Mouse (Mus musculus) CD4-positive, CD25-positive, alpha-beta regulatory T cell, adult 4 months (primary cell): ENCODE data around the gene Alkbh7. TPM values are rescaled to one million over a fixed set of nuclear protein-coding genes. Genes with fewer than 3 reads are reported as not detected.
A peak's percentile ranks its signal among the peaks of the same experiment; 100 is the strongest.

Experiments used
- ATAC-seq: one replicate; pipeline ENCODE4 v1.8.0; 2017
- polyA plus RNA-seq, 2 experiments: library from polyadenylated mRNA; unstranded; fragments of 100-300 nt; shearing (Covaris generic); gene quantifications; one replicate each; pipeline ENCODE4 v1.2.1; 2017

Gene Alkbh7
- polyA plus RNA-seq, 2 experiments from 2014 or later = 21.6 to 25.1 TPM

DNA sequence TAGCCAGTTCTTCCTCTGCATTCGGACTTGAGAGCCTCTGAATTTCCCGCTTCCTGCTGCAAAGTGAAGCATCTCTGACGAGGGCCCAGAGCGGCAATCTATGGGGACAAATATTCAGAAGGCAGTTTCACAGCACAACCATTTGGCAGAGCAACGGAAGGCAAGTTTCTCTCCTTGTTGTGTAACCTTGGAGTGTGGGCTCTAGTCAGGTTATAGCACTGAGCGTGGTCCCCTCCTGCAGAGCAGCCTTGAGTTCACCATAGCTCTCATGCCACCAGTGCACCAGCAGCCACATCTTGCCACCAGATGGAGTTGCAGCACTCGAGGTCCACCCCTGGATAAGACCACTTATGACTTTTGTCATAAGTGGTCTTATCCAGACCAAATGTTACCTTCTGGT, 8.7 kb upstream of the Alkbh7 start:
- no peak for ATAC-seq

DNA sequence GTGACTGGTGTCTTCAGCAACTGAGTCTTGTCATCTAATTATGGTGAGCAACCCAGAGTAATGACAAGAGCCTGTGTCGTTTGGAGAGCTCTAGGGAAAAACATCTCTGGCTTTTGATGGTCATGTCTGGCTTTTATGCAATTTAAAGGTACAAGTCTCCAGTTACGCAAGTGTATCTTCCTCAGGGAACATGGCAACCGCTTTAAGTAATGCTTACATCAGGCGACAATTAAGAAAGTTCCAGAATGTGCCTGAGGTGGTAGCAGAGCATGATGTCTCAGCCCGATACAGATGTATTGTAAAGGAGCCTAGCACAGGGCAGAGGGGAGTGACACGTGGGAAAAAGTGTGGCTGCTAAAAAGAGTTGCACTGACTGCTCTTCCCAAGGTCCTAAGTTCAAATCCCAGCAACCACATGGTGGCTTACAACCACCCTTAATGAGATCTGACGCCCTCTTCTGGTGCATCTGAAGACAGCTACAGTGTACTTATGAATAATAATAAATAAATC, 8.2 kb upstream of the Alkbh7 start:
- ATAC-seq = no peak

DNA sequence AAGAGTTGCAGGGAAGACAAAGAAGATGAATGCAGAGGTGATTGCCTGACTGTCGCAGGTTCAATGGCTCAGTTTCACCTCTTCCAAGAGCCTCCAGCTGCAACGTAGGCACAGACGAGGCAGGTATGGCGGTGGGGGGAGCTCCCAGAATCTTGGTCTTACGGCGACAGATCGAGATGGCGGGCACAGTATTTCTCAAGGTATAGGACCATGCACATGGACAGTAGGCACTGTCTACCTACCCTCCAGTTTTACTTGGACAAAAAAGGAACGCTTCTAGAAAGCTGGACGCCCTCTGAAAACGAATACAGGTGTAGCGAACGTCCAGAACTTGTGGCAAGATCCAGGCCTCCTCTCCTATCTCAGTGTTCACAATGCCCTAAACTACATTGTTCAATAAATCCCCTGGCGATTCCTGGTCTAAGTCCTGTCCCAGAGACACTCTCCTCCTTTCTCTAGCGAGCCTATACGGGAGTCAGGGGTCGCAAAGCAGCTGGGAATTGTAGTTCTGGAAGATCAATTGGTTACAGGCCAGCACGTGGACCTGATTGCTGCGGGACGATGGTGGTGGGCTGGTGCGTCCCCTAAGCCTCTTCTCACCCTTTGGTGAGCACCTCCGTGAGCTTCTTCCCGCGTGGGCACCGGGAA, 7.5 kb upstream of the Alkbh7 start:
- ATAC-seq = peak; percentile 71

DNA sequence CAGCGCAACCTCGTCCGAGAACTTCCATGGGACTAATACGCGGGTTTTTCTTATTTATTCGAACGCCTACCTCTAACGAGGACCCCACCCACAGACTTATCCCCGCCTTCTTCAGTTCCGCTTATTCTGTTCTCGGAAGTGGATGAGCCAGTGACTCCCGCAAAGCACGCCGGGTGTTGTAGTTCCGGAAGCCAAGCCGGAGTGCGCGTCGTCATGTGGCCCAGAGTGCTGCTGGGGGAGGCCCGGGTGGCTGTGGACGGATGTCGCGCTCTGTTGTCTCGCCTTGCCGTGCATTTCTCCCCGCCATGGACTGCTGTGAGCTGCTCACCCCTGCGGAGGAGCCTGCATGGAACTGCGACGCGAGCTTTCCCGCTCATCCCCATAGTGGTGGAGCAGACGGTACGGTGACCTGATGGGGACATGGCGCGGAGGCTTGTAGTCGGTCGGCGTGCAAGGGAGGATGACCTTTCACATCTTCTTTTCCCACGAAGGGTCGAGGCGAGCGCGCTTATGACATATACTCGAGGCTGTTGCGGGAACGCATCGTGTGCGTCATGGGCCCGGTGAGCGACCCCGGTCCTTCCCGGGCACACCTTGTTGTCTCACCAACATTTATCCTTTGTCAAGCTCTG, 6.9 kb upstream of the Alkbh7 start, which contains the start of gene Clpp:
Clpp (plus strand) TSS at position 191 of the 632 bp plus-strand sequence.
- ATAC-seq = peak; percentile 99

DNA sequence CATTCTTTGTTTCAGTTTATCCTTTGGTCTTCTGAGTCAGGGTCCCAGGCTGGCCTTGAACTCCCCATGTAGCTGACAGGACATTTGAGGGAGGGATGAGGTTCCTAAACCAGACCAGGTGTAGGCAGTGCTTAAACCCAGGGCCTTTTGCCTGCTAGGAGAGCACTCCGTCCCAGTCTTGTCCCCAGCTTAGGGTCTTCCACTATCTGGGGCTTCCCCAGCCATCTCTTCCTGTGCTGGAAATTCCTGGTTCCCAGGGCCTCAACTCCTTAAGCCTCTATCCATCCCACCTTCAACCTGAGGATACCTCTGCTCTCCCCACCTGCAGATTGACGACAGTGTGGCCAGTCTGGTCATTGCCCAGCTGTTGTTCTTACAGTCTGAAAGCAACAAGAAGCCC, 6.2 kb upstream of the Alkbh7 start:
- no peak for ATAC-seq

DNA sequence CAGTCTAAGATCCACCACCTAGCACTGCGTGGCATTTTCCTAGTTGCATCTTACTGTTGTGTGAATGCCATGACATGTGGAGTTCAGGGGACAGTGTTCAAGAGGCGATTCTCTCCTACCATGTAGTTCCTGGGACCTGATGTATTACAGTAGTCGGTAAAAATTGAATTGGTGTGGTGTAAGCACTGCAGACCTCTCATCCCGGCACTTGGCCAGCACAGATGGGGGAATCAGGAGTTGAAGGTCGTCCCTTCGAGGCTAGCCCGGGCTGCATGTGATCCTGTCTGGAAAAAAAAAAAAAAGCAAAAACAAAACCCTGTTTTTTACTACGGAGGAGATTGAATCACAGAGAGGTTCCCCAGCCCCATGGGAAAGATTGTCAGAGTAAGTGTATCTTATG, 2.1 kb upstream of the Alkbh7 start:
- no peak for ATAC-seq

DNA sequence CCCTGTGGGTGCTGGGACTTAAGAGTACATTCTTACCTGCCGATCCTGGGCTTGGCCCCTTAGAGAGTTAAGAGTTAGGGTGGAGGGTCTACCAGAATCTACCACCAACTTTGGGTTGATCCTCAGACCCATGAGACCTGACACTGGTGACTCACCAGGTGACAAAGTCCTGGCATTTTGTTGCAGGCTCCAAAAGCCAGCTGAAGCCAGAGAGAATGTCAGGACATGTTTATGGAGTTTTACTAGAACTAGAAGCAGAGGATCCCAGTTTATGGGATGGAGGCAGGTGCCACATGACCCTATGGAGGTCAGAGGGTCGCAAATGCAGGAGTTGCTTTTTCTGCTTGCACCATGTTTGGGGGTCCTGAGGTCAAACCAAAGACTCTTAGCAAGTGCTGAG, 633 bp upstream of the Alkbh7 start:
- ATAC-seq = no peak

DNA sequence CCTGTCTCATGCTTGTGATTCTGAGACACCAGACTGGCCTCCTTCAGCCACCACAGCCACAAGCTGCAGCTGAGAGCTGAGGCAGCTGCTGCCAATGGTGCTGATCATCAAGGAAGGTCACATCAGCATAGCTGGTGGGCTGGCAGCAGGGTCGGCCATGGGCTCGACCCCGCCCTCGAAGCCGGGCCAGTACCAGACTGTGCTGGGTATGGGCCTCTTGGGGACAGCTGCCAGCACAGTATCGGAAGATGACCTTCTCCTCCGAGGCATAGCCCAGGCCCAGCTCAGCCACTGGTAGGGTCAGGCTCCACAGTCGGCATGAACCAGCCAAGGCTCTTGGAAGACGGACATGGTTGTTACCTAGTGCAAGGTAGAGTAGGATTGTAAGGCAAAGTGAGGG, 2.3 kb downstream of the Alkbh7 start:
- ATAC-seq = no peak

DNA sequence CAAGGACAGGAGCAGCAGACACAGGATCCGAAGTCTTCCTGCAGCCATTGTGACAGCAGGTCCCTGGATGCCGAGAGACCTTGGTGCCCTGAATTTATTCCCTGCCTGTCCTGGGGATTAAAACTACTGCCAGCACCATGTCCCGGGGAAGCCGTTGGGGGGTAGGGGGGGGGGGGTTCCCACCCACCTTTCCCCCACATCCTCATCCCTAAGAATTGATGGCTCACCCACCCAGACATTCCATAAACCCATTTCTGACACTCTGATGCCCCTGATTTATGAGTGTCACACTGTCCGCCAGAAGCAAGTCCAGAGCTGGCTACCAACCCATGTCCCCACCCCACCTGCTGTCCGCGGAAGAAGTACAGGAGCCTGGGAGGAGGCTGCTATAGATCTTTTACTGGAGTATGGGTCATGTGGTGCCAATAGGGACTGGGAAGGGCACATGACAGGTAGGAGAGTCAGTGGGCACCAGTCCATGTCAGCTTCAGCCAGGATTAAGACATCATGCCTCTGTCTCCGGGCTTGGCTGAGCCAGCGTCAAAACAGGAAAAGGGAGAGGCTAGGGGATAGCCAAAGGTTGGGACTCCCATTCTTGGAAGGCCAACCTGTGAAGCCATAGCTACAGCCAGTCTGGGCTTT, 3.0 kb downstream of the Alkbh7 start, which contains the start of gene Pspn:
Pspn (minus strand) TSS at position 51 of the 642 bp plus-strand sequence.
- no peak for ATAC-seq

DNA sequence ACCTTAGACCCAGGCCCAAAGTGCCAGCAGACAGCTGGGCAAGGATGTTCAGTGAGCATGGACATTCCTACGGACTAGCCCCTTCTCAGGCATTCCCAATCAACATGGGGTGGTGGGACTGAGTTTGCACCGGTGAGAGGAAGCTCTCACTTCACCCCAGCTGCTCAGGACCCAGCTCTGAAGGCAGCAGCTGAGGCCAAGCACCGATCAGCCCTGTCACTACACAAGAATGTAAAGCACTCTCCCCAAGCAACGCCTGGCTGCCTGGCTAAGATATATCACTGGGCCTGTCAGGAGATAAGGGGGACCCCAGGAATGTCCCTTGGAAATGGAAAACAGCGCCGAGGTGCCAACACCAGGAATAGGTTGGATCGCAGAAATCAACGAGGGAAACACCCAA, 4.1 kb downstream of the Alkbh7 start:
- ATAC-seq = no peak

DNA sequence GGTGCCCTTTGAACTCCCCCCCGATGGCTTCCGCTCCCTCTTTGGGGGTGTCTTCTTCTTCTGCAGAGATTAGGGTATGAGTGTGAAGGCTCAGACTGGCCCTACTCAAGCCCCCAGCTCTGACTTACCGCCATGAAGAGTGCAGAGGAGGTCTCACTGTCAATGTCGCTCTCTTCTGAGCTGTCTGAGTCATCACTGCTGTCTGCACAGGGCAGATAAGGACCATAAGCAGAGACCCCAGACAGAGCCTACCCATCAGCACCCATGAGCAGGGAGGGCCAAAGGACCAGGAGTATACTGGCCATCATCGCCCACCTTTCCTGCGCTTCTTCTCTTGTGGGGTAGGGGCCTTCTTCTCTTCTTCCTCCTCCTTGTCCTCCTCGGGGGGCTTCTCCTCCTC, 6.9 kb downstream of the Alkbh7 start:
- ATAC-seq = no peak

DNA sequence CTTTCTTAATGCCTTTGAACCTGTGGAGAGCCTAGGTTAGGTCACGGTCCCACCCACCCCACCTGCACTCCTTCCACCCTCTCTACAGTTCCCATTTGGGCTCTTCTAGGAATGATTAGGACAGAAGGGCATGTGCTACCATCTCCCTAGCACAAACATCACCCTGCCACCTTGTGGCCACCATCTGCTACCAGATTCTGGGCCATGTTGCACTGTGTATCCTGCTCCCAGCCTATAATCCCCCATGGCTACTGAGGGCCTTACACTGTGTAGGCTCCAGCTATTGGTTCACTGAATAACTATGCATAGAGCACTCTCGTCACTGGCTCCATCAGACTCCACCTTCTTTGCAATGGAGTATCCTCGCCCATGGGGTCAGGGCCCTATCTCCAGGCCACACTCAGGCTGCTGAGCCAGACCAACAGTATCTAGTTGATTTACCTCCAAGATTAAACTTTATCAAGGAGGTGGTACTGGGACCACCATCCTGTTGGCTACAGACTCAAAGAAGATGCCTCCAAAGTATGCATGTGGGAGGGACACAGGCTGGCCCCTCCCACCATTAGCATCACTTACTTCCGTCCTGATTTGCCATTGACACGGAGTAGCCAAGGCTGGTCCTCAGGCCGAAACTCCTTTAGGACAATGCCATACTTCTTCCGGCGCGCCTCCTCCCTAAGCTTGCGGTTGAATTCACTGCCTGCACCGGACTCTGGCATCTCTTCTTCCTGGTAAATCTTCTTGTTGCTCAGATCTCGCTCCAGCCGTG, 10.2 kb downstream of the Alkbh7 start:
- no peak for ATAC-seq

DNA sequence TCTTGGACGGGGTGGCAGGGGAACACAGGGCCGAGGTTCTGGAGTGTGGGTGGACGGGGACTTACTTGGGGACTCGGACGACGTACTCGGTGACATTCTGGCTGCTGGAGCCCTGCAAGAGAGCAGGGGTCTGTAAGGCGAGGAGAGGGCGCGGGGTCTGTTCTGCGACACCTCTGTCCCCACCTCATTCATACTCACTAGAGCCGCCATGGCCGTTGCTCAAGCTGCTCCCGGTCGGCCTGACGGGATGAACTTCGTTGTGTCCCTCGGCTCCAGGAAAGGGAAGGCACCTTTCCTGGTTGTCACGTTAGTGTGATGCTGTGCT, 13.7 kb downstream of the Alkbh7 start:
- ATAC-seq = peak; percentile 45

DNA sequence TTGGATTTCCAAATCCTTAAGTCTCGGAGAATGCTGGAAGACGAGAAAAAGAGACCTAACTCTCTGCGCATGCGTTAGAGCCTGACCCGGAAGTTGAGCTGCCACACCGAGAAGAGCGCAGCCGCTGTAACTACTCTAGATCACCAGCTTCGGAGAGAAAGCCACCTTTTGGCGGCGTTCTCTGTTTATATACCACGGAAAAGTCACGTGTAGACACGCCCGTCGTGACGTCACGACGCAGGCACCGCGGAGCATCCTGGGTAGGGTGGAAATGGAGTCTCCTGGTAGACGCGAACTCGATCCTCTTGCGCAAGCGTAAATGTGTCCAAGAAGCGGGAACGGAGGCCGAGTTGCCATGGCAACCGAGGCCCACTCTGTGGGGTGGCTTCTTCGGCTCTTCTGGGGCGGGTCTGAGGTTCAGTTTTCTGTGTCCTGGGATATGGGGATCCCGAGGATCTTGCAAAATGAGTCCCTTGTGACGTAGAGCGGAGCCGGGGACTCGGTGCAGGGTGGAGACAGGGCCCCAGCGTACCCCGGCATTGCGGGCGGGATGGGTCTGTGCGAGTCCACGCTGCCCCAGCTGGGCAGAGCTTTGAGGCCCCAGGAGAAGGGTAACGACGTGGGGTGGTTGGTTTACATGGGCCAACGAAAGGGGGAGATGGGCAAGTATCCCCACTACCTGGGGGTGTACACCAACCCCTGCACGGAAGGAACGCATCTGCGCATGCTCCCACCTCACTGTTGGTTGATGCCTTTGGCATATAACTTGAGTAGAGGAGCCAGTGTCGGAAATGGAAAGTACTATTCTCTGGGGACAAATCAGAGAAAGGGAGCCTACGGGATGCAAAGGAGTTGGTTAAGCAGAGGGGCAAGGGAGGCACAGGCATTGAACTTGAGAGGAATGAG, 14.3 kb downstream of the Alkbh7 start, which contains the start of the genes Gtf2f1 and Gm17949:
Gtf2f1 (minus strand) TSS at position 53 of the 906 bp plus-strand sequence.
Gm17949 (plus strand) TSS at position 234 of the 906 bp plus-strand sequence.
- ATAC-seq = peak; percentile 91

DNA sequence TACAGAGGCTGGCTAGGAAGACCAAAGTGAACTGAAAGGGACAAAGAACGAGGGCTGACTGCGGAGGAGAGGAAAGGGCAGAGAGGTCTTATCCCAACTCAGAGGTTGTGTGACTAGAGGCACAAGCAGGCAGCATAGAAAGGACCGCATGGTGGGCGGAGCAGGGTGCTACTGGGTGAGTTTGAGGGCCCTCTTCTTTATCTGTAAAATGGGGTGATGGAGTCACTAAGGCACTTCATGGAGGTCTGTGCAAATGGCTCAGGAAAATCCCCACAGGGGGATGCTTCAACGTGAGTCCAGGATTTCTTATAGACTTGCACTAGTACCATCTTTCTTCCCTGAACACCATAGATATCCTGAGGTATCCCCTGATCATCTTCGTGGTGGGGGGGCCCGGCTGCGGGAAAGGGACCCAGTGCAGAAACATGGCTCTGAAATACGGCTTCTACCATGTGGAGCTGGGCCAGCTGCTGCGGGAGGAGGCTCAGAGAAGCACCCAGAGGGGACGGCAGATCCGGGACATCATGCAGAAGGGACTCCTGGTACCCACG, 15.2 kb downstream of the Alkbh7 start:
- ATAC-seq = no peak

DNA sequence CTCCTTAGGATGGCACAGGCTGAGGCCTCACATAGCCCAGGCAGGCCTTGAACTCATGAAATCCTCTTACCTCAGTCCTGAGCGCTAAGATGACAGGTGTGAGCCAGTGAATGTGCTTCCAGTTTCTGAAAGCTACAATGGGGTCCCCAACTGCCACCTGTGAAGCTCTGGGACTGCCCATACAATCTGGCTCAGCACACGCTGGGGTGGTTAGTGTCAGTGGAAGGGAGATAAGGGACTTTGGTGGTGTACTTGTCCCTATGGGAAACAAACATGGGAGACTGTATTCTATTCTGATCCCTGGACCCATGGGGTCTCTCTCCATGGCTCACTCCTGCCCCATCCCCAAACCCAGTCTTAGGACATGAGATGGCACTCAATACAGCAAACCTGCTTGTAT, 22.6 kb downstream of the Alkbh7 start:
- ATAC-seq = no peak

DNA sequence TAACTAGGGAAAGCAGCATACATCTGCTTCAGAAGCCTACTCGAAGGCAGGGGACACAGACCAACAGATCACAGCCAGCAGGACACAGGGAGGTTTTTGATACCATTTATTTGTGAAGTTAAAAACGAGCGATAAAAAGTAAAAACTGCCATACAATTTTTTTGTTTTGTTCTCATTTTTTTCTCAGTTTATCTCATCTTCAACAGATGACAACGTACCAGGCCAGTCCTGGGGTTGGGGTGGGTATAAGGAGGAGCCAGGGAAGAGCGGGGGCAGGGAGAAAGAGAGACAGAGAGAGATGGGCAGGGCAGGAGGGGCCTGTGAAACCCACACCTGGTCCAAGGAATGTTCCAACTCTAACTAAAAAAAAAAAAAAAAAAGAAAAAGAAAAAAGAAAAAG, 23.8 kb downstream of the Alkbh7 start:
- ATAC-seq = no peak

DNA sequence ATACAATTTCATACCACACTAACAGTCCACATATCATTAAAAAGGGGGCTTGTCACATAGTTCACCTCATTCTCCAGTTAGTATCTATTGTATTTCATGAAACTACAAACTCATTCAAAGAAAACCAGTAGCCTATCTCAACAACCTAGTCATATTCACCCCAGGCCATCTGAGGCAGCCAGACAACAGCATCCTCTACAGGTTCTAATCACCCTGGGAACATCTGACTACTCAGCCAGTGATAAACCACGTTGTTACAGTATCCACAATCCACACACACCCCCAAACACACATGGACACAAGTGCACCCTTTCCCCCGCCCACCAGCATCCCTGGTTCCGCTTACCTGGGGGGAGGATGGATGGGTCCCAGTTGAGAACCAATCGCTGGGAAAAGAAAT, 30.3 kb downstream of the Alkbh7 start:
- ATAC-seq = no peak

DNA sequence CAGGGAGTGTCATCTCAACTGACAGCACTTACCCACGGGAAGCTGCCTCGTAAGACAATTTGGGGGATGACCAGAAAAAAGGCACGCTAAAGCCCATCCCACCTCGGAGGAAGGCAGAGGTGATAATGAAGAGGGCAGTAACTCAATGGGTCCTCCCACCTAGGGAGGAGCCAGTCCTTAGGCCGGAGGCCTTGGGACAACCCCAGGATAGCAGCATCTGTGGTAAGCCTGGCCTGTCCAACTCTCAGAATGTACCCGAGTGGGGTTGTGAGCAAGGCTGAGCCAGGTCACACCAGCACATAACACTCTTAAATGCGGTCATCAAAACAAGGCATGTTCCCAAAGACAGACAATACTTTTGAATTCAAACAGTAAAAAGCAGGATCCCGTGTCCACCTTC, 32.6 kb downstream of the Alkbh7 start:
- no peak for ATAC-seq

DNA sequence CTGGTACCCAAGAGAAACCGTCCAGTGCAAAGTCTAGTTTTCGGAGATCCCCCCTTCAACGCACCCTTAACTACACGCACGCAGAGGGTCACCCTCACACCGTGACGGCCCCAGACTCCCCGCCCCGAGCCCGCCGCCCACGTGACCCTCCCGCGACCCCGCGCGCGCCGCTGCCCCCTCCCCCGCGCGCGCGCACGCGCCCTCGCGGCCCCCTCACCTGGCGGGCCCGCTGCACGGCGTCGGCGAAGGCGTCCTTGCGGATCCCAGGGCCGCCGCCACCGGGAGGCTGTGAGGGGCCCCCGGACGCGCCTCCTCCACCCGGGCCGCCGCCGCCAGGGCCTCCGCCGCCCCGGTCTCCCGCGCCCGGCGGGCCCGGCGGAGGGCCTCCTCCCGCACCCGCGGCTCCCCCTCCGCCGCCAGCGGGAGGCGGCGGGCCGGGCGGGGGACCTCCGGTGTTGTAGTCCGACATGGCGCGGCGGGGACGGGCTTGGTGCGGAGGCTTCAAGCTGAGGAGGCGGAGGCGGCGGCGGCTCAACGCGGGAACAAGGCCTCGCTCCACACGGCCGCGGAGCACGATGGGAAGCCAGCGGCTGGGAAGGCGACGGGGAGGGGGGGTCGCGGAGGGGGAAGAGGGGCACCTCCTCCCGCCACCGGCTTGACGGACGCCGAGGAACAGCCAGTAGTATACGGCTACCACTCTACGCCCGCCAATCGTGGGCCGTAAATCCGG, 34.0 kb downstream of the Alkbh7 start, which contains the start of gene Khsrp:
Khsrp (minus strand) TSS at position 592 of the 730 bp plus-strand sequence.
- no peak for ATAC-seq
